Mouse (Mus musculus) T-helper 2 cell (primary cell): ENCODE measurements at regions not wholly inside any gene's neighbourhood (a gene's known extent, or its start where the extent isn't known, plus 50 kb on each side); places are given as distances from the start of the nearest gene placed in this dataset.

ENCODE experiments used
- in situ Hi-C: fragments of 300-600 bp; cut with MboI, MseI; formaldehyde crosslinking; loops from one replicate; pipeline ENCODE4 v1.15.1; 2025; ENCODE audit warnings: high pct_unique_total_duplicates

DNA sequence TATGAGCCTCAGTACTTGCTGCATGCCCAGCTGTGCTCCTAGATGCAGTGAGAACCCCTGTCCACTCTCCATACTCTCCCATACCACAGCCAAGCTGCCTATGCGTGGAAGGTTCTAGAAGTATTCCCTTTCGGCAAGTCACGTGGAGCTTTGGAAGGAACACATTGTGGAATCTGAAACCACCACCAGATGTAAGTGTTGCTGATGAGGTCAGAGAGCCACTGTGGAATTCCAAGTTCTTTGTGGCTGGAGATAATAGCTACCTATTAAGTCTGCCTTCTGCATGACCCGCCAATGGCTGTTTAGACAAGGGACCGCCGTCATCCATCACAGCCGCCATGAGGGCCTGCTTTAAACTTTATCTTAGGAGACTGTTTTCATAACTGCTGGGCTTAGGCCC, 84.7 kb upstream of the Errfi1 start:
- in situ Hi-C loops, result no loop called here

DNA sequence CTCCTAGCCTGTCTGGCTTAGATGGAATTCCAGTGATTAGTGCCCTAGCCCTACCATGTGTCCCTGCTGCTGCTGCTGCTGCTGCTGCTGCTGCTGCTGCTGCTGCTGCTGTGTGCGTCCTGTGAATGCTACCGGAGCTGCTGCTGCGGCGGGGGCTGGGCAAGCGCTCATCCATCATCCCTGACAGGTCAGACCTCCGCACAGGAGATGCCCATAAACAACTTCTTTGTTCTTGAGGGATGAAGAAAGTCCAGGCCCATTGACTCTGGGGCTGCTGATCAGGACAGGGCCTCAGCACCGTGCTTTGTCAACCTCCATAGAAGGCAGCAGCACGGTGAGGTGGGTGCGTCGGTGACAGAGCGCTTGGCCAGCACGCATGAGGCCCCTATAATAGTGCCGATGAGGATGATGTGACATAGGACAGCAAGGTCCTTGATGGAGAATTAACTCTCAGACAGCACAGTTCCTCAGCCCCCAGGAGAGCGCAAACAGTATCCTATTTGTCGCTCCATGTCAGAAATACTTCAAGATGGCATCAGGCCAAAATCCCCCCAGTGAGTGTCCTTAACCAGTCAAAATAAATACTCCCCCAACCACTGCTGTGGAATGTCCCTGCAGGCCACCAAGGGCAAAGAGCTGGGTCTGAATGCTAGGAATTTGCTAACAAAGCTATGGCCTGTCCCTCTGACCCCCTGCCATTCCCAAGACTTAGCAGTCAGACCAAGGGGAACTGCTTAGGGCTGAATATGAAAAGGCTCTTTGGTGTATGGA, 95.1 kb upstream of the Errfi1 start:
- in situ Hi-C loops, result no loop called here

DNA sequence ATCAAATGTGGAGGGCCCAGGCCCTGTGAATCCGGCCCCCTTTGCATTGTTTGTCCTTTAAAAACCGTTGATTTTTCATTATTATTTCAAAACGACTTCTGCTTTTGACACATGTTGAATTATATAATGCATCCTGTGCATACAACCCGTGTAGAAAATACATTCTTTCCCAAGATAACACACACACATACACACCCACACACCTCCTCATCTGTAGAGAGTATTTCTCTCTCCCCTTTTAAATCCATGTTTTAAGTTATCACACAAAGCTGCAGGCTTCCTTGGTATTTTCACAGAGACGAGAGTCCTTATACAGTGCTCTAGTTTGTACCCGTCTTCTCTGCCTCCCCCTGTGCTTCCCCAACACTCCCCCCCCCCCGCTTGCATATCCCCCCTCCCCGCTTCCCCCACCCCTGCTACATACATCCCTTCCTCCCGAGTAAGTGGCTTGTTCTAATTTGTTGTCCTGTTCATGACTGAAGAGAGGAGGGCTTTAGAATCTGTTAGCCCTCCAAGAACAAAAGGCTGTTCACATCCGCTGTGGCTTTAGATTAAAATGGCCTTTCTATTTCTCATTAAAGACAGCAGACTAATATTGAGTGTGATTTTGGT, 95.8 kb upstream of the Errfi1 start:
- in situ Hi-C loops, result no loop called here

DNA sequence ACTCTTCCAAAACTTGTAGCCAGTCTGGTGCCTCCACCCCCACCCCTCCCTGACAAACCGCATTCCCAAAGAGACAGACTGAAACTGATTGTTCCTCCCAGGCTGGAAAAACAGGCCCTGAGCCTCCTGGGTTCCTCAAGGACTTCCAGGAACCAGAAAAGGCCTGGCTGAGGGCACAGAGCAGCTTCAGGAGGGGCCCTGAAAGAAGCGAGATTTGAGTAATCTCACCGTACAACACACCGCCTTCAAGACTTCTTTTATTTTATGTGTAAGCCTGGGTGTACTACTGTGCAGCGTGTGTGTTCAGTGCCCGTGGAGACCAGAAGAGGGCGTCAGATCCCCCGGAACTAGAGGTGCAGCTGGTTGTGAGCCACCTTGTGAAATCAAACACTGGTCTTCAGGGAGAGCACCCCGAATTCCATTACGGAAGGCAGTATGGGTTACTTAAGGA, 96.4 kb upstream of the Errfi1 start:
- in situ Hi-C loops, result no loop called here

DNA sequence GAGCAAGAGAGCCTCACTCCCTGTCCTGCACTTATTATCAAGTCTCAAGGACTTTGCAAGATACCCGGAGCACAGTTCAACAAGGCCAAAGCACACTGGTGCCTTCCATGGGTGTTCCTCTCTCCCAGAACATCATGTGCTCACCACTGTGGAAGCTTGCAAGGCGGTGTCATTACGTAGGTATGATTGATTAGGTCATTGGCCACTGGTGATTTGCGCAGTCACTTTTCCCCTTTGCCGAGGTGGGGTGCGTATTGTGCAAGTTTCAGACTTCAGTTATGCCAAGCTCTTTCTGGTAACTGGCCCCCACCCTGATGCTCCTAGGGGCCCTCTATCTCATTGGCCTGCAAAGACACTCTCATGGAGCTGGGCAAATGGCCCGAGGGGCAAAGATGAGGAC, 98.3 kb upstream of the Errfi1 start:
- in situ Hi-C loops, result no loop called here

DNA sequence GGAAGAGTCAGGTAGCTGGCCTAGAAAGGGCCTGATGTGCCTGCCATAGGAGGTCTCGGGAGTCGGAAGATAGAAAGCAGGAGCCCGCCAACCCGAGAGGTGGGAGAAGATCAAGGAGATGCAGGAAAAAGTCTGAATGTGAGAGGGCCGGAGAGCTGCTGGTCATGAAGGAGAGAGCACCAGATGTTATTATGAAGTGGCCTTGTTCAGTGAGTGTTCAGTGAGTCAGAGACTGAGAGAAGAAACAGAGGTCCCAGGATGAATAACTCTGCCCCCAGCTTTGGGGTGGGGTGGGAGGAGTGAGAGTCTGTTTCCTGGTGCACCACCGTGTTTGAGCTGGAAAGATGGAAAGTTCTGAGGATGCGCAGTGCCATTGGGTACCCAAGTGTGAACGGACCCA, 100.2 kb upstream of the Slc45a1 start:
- in situ Hi-C loops, result loop anchor here (5.0 kb wide), 1 partner anchor 100 kb away; the partner anchor contains the start of gene Slc45a1

DNA sequence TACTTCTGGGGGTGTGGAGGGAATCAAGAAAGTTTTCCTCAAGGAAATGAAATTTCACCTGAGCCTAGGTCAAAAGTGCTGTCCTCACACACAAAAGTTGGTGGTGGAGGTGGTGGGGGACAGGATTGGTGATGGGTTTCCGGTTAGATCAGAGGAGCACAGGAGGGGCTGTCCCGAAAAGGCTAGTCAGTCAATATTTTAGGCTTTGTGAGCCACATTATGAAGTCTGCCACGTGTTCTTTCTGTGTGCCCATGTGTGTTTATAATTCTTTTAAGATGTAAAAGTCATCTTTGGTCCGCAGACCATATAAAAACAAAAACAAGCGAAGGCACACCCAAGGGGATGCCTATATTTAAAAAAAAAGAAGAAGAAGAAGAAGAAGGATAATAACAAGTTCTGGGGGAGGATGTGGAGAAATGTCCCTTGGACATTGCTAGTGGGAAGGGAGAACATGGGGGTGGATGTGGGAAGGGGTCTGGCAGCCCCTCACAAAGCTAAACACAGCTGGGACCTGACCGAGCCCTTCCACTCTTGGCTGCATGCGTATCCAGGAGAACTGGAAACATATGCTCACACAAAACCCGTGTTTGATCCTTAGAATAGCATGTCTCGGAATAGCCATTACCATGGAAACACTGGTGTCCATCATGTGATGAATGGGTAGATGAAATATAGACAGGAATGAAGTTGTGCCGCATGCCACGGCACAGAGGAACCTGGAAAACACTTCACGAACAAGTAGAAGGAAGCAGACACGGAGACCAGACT, 98.7 kb upstream of the Slc45a1 start:
- in situ Hi-C loops, result loop anchor here (5.0 kb wide), 1 partner anchor 98 kb away; the partner anchor contains the start of gene Slc45a1

DNA sequence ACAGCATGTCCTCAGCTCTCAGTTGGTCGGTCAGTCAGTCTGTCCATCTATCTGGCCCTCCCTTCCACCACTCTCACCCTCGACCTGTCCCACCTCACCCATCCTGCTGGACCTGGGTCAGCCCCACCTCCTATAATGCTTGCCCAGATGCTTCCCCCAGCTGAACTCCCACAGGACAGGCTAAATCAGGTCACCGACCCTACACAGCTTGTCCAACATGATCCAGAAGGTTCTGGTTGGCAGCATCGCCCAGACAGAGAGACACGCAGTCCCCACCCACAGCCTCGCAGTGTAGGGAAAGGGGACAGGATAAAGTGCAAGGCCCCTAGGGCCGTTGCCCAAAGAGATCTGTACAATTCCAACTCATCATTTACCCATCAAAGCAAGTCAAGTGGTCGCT, 97.1 kb upstream of the Slc45a1 start:
- in situ Hi-C loops, result no loop called here

DNA sequence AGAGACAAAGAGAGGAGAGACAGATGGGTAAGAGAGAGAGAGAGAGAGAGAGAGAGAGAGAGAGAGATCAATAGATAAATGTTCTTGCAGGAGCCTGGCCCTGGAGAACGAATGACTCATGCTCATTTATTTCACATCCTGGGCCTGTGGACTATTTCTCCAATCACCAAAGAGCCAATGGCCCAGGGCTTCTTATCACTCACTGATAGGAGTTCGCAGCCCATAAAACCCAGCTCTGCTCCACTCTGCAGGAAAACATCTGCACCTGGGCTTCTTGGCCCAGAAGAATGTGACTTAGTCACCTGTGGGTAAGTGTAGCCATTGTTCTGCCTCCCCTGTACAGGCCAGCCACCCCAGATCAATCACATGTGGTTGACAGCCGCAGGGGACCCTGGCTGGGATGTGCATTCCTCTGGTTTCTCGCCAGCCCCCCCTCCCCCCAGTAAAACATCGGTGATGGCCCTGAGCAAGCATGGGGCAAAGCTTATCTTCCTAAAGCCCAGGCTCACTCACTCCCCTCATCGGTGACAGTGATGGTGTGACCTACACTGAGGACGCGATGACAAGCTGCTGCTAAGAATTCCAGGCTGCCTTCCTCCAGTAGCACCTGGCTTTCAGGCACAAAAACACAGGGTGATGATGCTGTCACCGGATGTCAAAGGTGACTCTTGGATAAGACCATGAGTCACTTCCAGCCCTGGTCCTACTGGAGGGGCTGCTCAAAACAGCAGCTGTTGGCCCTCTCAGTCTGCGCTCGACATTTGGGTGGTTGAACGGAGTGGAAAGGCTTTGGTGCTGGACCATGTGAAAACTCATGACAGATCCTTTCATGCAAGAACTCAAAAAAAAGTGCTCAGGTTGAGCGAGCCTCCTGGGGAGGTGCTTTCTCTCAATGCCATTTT, 96.4 kb upstream of the Slc45a1 start:
- in situ Hi-C loops, result no loop called here

DNA sequence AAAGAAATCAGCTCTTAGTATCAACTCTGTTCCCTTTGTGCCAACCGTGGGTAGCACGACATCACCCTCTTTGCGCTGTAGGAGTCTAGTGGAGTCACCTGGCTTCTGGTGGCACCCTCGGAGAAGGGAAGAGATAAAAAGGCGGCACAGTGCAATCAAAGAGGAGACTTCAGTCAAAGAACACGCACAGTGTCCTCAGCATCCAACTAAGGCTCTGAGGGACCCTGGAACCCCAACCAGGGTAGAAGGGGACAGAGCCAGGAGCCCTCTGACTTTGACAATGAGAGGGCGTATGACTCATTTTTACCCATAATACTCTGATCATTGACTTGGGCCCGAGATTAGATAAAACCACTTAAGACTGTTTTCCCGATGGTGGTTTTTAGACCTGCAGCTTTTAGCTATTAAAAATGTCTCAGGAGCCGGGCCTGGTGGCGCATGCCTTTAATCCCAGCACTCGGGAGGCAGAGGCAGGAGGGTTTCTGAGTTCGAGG, 94.5 kb upstream of the Slc45a1 start:
- in situ Hi-C loops, result no loop called here

DNA sequence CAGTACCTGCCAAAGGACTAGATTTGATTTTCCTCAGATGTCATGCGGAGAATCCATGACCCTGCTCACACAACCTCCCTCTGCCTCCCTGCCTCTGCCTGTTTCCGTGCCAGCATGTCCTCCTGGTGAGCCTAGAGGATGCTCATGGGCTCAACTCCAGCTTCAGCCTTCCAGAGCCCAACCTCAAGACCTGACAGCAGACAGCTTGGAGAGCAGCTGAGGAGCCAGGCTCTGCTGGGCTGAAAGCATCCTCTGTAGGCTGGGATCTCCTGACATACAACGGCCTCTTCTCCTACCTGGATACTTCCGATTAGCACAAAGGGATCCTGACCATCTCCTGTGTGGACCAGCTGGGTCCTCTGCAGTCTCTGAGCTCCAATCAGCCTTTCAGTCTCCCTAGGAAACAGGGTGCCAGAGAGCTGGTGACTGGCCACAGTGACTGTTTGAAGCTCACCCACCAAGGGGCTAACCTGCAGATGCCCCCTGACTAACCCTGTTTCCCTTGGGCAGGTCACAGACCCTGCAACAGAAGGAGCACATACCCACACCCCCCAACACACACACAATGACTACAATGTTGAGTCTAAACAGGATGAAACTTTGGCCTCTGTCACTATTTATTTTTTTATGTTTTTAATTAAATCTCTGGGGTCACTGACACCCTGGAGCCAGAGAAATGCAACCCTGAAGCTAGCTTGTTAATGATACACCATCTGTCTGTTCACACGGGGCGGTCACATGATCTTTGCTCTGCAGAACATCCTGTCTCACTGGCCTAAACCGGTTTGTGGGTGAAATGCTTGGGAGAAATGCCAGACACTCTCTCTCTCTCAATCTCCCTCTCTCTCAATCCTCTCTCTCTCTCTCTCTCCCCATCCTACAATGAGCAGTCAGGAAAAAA, 93.8 kb upstream of the Slc45a1 start:
- in situ Hi-C loops, result no loop called here

DNA sequence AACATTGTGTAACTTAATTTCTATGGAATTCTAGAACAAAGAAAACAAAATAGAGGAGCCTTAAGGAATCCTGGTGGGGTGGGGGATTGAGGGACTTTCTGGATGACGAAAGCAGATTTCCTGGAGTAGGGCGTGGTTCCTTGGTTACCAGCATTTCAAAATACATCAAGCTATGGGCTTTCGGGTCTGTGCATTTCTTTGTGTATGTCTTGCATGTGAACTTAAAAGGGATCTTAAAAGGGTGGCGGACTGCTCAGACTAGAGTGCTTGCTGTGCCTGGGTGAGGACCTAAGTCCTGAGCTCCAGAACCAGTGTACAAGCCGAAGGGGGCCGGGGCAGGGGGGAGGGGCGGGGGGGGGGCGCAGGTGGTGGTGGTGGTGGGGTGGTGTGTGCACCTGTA, 91.5 kb upstream of the Slc45a1 start:
- in situ Hi-C loops, result no loop called here

DNA sequence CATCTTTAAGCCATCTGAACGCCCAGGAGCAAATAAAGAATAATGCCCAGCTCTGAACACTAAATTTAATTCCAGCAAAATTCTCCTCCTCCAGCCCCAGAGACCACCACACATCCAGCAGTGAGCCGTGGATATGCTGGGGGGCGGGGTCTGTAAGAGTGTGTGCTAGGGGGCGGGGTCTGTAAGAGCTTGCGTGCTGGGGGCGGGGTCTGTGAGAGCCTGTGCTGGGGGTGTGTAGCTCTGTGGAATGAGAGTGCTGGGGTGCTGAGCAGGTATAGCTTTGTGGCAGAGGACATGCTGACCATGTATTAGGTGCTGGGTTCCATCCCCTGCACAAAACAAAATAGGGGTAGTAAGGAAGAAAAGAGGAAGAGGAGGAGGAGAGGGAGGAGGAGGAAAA, 91.1 kb upstream of the Slc45a1 start:
- in situ Hi-C loops, result no loop called here

DNA sequence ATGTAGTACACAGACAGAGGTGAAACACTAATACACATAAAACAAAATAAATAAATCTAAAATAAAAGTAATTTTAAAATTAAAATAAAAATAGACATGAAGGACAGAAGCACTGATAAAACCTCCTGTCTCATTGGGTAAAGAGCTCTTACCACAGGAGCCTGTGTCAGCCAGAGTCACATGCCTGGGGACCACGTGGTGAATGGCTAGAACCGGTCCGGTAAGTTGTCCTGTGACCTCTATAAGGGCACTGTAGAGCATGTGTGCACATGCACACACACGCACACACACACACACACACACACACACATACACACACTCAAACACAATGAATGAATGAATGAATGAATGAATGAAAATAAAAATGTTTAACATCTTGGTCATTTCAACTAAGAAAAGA, 89.8 kb upstream of the Slc45a1 start:
- in situ Hi-C loops, result no loop called here

DNA sequence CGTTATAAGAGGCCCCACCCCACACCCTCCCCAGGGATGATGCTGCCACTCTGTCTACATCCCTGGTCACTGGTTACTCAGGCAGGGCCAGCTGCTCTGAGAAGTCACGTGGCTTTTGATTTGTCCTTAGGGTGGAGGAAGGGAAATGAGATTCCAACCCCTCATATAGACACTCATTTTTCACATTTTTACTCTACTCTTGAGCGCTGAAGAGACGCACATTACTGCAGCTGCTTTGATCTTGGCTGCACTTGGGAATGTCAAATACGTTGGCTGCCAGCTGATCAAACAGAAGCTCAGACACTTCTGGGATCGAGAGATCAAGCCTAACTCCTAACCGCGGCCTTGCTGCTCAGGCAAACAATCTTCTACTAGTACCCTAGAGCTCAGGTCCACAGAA, 88.2 kb upstream of the Slc45a1 start:
- in situ Hi-C loops, result no loop called here

DNA sequence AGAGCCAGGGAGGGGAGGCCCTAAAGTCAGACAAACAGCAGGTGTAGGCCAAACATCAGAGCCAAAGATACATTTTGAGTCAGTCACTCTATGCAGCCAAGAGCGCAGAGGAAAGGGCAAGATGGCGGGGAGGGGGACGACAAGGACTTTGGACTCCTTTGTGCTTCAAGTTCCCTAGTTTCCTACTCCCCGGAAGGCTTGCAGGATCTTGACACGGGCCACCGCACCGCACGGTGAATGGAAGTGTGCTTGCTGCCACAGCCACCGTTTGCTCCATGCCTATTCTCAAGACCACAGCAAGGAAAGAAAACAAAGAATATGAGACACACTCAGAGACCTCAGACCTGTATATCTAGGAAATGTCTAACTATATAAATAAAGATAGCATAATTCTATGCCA, 86.8 kb upstream of the Slc45a1 start:
- in situ Hi-C loops, result no loop called here

DNA sequence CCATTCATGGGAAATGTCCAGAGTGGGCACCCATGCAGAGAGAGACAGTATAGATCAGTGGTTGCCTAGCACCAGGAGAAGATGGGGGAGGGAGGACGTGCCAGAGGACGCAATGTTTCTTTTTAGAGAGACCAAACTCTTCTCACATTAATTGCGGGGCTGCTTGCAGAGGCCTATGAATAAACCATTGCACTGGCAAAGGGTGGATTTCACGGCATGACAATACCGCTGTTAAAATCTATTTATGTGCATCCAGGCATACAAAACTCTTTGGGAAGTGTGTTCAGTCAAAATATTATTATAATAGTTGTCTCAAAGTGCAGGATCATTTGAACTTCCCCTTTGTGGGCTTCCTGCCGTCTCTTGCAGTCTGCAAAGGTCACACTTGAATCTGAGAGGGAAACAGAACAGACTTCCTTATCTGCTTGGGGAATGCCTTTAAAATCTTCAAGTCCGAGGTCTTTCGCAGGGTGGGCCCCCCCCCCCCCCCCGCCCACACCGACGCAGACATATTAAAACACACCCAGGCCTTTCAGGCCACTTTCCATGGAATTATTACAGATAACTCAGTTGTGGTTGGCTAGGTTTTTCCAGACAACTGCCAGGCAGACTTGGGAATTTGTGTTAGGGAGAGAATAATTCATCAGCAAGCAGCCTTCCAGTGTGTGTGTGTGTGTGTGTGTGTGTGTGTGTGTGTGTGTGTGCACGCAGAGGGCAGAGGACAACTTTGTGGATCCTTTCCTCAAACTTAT, 78.3 kb upstream of the Slc45a1 start:
- in situ Hi-C loops, result loop anchor here (5.0 kb wide), 1 partner anchor 68 kb away; no protein-coding TSS in a partner anchor

DNA sequence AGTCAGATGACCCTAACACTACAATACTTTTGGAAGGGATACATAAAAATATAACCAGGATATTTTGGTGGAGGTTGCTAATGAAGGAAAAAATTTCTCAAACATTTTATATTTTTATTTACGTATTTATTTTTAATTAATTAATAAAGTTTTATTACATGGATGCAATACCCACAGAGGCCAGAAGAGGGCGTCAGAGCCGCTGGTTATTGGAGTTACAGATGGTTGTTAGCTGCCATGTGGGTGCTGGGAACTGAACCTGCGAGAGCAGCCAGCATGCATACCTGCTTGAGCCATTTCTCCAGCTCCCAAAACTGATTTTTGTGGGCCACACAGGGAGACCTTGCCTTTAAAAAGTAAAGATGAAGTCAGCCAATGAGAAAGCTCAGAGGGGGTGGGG, 74.6 kb upstream of the Slc45a1 start:
- in situ Hi-C loops, result no loop called here

DNA sequence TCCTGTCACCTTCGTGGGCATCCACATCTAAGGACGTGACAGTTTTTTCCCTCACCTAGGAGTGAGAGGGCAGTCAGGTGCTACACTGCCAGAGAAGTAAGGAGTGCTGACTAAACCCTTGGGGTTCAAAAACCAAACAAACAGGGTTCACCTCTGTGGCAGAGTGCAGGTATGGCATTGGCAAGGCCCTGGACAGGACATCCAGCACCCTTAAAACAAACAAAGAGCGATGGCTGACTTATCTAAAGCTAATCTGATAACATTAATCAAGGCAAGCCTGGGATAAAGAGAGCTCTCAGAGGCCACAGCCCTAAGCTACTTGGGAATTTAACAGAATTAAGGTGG, 74.1 kb upstream of the Slc45a1 start:
- in situ Hi-C loops, result no loop called here
